Mouse (Mus musculus) heart, embryonic 11.5 days (tissue): ENCODE measurements around the gene Rai1. TPM values are rescaled to one million over a fixed set of nuclear protein-coding genes. Genes with fewer than 3 reads are reported as not detected.

ENCODE experiments used
- ATAC-seq: fragments of 200-750 bp; cut with Nextera tagmentation; replicated peaks from 2 replicates; pipeline ENCODE4 v1.8.0; 2017; ENCODE audit warnings: moderate library complexity; ENCODE audit not compliant: insufficient number of reproducible peaks, low FRiP score, low TSS enrichment
- H3K27ac ChIP-seq: fragments of 300-500 bp; sonication (generic); 2 replicates; pipeline ENCODE4 v1.5.1; 2014; ENCODE audit warnings: mild to moderate bottlenecking, low read depth, low read length
- H3K27me3 ChIP-seq: fragments of 300-500 bp; sonication (generic); 2 replicates; pipeline ENCODE4 v1.6.1; 2014; ENCODE audit warnings: mild to moderate bottlenecking, low read length, mixed read lengths; ENCODE audit not compliant: control insufficient read depth, insufficient read depth
- H3K36me3 ChIP-seq: fragments of 300-500 bp; sonication (generic); 2 replicates; pipeline ENCODE4 v1.6.1; 2014; ENCODE audit warnings: mild to moderate bottlenecking, low read length, moderate library complexity, mixed read lengths; ENCODE audit not compliant: control insufficient read depth, insufficient read depth
- H3K4me1 ChIP-seq: fragments of 300-500 bp; sonication (generic); 2 replicates; pipeline ENCODE4 v1.6.1; 2014; ENCODE audit warnings: low read length; ENCODE audit not compliant: control insufficient read depth, insufficient read depth
- H3K4me2 ChIP-seq: fragments of 300-500 bp; sonication (generic); 2 replicates; pipeline ENCODE4 v1.6.1; 2014; ENCODE audit warnings: mild to moderate bottlenecking, moderate library complexity
- H3K4me3 ChIP-seq: fragments of 300-500 bp; sonication (generic); 2 replicates; pipeline ENCODE4 v1.5.1; 2014; ENCODE audit warnings: low read depth, low read length
- H3K9ac ChIP-seq: fragments of 300-500 bp; sonication (generic); 2 replicates; pipeline ENCODE4 v1.6.1; 2014; ENCODE audit warnings: mild to moderate bottlenecking, low read depth, low read length, moderate library complexity
- H3K9me3 ChIP-seq: fragments of 300-500 bp; sonication (generic); replicated peaks from 2 replicates; pipeline ENCODE4 v1.6.1; 2016; ENCODE audit warnings: low read length; ENCODE audit not compliant: control insufficient read depth
- WGBS: fragments of 180-500 bp; shearing (Covaris S2); extraction: QIAGEN DNeasy Blood & Tissue Kit; methylation state at CpG from one replicate; pipeline ENCODE4 v1.1.7; 2014; ENCODE audit not compliant: insufficient replicate concordance; 5-methylcytosine and 5-hydroxymethylcytosine counted together
- polyA plus RNA-seq: library from polyadenylated mRNA; unstranded; fragments of >200 nt; fragmentation: Nextera tagmentation; extraction: Ambion mirVana; gene quantifications from 2 replicates; pipeline ENCODE4 v1.2.1, GENCODE M21; 2014

Gene Rai1
- polyA plus RNA-seq, 1 experiment from 2014 or later = 24.4 TPM

DNA sequence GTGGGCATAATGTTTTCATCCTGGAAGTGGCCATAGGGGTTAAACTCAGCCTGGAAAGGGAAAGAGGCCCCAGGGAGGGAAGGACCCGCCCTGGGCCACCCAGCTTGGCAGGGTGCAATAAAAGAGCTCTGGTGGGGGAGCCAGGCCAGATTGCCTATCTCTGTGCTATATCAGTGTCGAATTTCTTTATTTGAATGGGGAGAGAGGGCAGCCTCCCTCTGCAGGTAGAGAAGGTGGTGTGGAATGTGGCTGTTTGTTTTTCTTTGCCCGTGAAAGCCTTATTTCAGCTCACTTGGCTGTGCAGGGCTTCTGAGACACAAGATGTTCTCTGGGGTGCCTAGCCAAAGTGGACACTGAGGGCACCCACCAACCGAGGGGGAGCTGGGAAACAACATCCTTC, 8.8 kb downstream of the Rai1 start:
- H3K4me2 ChIP-seq = peak overlapping the region; percentile 69
- no peaks in the 10 kb centered on the region for H3K36me3 ChIP-seq
- 1% methylated on average over 4 of the region's 4 CpGs for WGBS
- peak overlapping the region; percentile 63 for H3K9ac ChIP-seq
- no peaks in the 10 kb centered on the region for H3K9me3 ChIP-seq
- no peaks in the 10 kb centered on the region for H3K27me3 ChIP-seq
- H3K4me1 ChIP-seq = peaks cover 70% of the 10 kb centered on the region
- peak overlapping the region; percentile 42 for H3K4me3 ChIP-seq
- peak overlapping the region; percentile 89 for H3K27ac ChIP-seq
- no peak for ATAC-seq

DNA sequence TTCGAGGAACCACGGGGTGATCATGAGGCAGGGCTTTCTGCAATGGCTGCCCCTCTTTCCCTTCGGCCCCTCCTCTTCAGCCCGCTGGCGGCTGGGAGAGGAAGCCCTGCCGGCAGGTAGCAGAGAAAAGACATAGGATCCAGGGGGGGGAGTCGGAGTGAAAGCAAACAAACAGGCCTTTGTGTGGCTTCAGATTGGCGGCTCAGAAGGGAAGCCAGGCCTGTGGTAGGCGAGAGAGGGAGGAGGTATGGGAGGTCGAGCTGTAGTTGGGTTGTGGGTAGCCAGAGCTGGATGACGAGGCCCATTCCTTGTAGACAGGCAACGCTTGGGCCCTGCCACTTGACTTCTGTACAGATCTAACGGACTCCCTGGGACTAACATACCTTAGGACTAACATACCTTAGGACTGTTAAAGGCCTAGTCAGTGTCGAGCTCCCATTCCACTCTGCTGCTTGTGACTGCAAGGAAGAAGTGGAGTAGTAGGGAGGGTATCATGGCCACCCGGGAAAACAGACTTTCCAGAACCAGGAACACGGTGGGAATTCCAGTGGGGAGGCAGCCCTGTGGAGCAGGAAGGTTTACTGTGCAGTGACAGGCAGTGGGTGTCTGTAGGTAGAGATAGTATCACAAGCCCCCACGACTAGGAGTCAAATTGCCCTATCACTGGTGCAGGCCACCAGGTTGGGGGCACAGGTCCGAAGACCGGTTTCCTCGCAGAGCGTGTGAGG, 9.6 kb downstream of the Rai1 start:
- Histone ChIP-seq H3K4me1 (peaks cover 64% of the 10 kb centered on the region), H3K27me3 (no peaks in the 10 kb centered on the region), H3K9ac (peak overlapping the region; percentile 63), H3K9me3 (no peaks in the 10 kb centered on the region), H3K4me2 (peak overlapping the region; percentile 69), H3K4me3 (peak overlapping the region; percentile 42), H3K36me3 (no peaks in the 10 kb centered on the region), H3K27ac (peak overlapping the region; percentile 89)
- WGBS = 2% methylated on average over 21 of the region's 21 CpGs
- peak; percentile 27 for ATAC-seq

DNA sequence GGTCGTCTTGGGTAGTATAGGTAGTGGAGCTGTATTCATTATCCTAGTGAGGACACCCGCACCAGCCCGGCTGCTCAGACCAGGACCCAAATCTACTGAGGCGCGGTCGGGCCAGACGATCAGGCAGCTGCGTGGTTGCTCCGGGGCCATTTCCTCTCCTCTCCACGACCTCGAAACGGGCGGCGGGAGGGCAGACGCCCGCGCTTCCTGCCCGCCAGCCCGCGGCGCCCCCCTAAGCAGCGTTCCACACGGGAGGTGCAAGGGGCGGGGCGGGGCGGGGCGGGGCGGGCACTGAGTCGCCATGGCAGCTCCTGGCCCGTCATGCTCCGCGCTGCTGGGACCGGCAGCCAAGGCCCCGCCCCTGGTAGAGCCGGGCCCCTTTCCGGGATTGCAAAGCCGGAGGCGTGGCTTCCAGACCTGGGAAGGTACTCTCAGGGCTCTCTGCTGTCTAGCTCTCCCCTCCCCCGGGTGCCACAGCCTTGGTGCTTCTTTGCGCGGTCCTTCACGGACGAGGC, 10.3 kb downstream of the Rai1 start:
- 0% methylated on average over 42 of the region's 43 CpGs for WGBS

DNA sequence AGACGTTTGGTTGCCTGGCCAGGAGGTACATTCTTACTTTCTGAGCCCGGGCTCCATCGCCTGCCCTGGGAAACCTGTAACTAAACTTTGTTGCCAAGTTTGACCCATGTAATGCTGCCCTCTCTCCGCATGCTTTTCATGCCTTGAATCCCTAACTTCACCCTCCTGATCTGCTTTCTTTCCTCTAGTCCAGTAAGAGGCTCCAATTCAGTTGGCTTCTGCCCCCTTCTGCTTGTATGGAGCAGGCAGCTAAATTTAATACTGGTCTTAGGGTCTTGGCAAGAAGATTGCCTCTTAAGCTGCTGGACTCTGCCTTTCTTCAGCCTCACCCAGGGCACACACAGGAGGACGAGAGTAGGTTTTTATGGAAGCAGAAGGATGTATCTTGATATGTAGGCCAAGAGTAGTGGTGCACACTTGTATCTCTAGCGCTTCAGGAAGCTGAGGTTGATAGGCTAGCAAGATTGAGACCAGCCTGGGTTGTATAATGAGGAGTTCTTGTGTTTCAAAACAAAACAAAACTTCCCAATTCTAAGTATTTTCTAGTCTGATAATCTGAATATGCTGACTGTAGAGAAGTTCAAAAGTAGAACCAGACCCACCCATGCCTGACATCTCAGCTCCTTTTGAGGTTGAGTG, 10.9 kb downstream of the Rai1 start:
- no peak for ATAC-seq
- peaks cover 65% of the 10 kb centered on the region for H3K4me1 ChIP-seq
- peak overlapping the region; percentile 69 for H3K4me2 ChIP-seq
- H3K4me3 ChIP-seq = peak overlapping the region; percentile 42
- WGBS = 25% methylated on average over 6 of the region's 6 CpGs
- no peaks in the 10 kb centered on the region for H3K36me3 ChIP-seq
- H3K27me3 ChIP-seq = no peaks in the 10 kb centered on the region
- peak overlapping the region; percentile 63 for H3K9ac ChIP-seq
- H3K9me3 ChIP-seq = no peaks in the 10 kb centered on the region
- peak overlapping the region; percentile 89 for H3K27ac ChIP-seq

More for the DNA sequence above, 10.3 kb downstream of the Rai1 start:
- H3K9me3 ChIP-seq = no peaks in the 10 kb centered on the region
- H3K4me3 ChIP-seq = peak overlapping the region; percentile 42
- H3K4me2 ChIP-seq = peak overlapping the region; percentile 69
- H3K4me1 ChIP-seq = peaks cover 63% of the 10 kb centered on the region
- H3K36me3 ChIP-seq = no peaks in the 10 kb centered on the region
- H3K27ac ChIP-seq = peak overlapping the region; percentile 89
- no peaks in the 10 kb centered on the region for H3K27me3 ChIP-seq
- peak overlapping the region; percentile 63 for H3K9ac ChIP-seq
- ATAC-seq = peak; percentile 96

DNA sequence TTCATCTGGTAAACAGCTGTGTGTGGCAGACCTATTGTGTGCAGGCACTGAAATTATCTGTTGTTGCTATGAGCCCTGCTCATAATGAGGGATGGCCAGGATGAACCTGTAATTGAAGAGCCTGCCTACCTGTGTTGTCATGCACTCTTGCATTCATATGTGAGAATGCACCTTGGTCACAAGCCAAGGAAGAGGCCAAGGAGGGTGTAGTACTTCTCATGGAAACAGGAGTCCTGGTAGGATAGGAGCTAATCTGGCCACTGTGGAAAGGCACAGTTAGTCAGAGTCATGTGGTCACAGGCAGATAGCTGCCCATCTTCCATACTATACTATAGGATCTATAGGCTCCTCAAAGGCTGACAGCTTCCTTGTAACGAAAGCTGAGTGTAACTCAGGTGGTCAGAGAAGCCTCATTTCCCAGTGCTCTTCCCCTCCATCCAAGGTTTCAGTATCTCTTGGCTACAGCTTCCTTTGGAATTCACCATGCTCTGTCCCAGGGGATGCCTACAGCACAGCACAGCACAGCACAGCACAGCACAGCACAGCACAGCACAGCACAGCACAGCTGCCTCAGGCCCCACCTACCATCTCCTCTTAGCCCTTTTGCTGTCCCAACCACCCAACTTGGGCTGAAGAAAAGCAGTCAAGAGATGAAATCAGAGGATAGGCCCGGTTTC, 15.9 kb downstream of the Rai1 start:
- ATAC-seq = no peak
- no peaks in the 10 kb centered on the region for H3K27me3 ChIP-seq
- no peak overlapping the region for H3K4me2 ChIP-seq
- no peaks in the 10 kb centered on the region for H3K36me3 ChIP-seq
- H3K9me3 ChIP-seq = no peaks in the 10 kb centered on the region
- 81% methylated on average over 2 of the region's 2 CpGs for WGBS
- H3K27ac ChIP-seq = no peak overlapping the region
- H3K4me1 ChIP-seq = peaks cover 32% of the 10 kb centered on the region
- no peak overlapping the region for H3K4me3 ChIP-seq
- H3K9ac ChIP-seq = no peak overlapping the region

DNA sequence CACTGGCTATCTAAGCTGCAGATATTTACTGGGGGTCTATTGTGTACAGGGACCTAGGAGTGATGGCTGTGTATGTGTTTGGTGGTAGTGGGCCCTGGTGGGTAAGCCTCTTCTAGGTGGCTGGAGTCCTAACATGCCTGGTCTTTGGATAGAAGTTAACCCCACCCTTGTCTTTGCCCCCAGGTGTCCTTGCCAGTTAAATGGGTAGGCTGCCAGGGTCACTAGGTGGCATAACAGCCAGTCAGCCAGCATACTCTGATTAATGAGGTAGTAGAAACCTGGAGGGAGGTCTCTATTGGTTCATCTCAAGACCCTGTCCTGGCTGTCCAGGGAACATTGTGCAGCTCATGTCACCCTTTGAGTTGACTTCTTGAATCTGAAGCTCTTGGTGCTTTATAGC, 17.8 kb downstream of the Rai1 start:
- Histone ChIP-seq H3K4me1 (peaks cover 41% of the 10 kb centered on the region), H3K36me3 (no peaks in the 10 kb centered on the region), H3K27me3 (no peaks in the 10 kb centered on the region), H3K4me2 (no peak overlapping the region), H3K9ac (no peak overlapping the region), H3K9me3 (no peaks in the 10 kb centered on the region), H3K27ac (no peak overlapping the region), H3K4me3 (no peak overlapping the region)
- no peak for ATAC-seq

DNA sequence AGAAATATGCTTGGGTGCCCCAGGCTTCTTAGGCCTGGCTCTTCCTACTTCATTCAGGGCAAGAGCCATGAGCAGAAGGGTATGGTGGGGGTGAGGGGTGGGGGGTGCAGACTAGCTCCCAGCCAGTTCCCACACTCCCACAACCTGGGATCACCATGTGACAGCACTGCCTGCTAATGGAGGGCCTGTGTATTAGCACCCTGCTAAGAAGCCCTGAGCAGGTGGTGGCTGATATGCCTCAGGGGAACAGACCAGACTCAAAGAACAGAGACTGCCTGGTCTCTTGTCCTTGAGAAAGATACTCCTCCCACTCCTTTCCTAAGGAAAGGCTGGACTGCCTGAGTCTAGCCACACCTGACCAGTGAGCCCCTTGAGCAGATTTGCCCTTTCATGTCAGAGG, 22.2 kb downstream of the Rai1 start:
- no peaks in the 10 kb centered on the region for H3K9me3 ChIP-seq
- no peak overlapping the region for H3K9ac ChIP-seq
- H3K4me1 ChIP-seq = peaks cover 56% of the 10 kb centered on the region
- H3K4me3 ChIP-seq = no peak overlapping the region
- peak overlapping the region; percentile 6; the same call in 1 of the 2 replicates for H3K27ac ChIP-seq
- H3K27me3 ChIP-seq = no peaks in the 10 kb centered on the region
- no peak overlapping the region for H3K4me2 ChIP-seq
- ATAC-seq = no peak
- H3K36me3 ChIP-seq = no peaks in the 10 kb centered on the region

DNA sequence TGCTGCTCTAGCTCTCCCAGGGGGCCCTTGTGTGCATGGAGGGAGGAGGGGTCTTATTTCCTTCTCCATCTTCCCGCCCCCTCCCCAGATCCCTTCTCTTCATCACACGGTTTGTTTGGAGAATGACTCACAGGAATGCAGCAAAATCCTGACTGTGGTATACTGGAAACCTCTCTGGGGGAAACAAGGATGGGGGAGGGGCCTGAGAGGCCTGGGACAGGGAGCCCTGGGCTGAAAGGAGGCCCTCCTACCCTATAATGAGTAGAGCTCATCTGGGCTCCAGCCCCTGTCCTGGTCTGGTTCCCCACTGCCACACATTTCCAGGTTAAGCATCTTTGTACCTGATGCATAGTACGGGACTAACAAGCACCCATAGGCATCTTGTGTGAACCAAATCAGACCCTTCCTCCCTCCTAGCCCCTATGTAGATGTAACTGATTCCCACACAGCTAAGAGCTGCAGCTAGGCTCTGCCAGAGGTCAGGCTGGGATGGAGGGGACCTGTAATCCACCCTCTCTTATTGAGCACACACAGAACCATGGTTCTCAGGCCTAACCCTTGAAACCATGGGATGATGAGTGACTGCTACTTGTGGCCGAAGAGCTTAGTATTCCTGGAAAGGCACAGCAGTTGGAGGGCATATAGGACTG, 23.2 kb downstream of the Rai1 start:
- Histone ChIP-seq H3K9ac (no peak overlapping the region), H3K36me3 (no peaks in the 10 kb centered on the region), H3K27ac (no peak overlapping the region), H3K27me3 (no peaks in the 10 kb centered on the region), H3K4me1 (peaks cover 65% of the 10 kb centered on the region), H3K9me3 (no peaks in the 10 kb centered on the region), H3K4me2 (no peak overlapping the region; the same call in 1 of the 2 replicates), H3K4me3 (no peak overlapping the region)
- ATAC-seq = no peak
- 42% methylated on average over 4 of the region's 4 CpGs for WGBS
